Mouse (Mus musculus) ES-E14 (cell line): ENCODE measurements around the gene Prtg. TPM values are rescaled to one million over a fixed set of nuclear protein-coding genes. Genes with fewer than 3 reads are reported as not detected.

Experiments
- DNase-seq: peaks from one replicate; pipeline ENCODE4 v3.0.0-alpha.2; 2013; ENCODE audit warnings: low read depth, low spot score
- H3K27ac ChIP-seq: 2 replicates; pipeline ENCODE4 v1.5.1; 2012; ENCODE audit warnings: low read depth, mild to moderate bottlenecking, low read length, moderate library complexity, mixed read lengths; ENCODE audit not compliant: poor library complexity, insufficient read depth, severe bottlenecking
- H3K36me3 ChIP-seq: 2 replicates; pipeline ENCODE4 v1.6.1; 2012; ENCODE audit warnings: mild to moderate bottlenecking, low read length, moderate library complexity, mixed read lengths; ENCODE audit not compliant: control insufficient read depth, poor library complexity, insufficient read depth, severe bottlenecking
- H3K4me1 ChIP-seq, 2 experiments: fragments of 150-350 bp in 1 of 2; sonication (generic) in 1 of 2; 2 replicates each; pipeline ENCODE4 v1.6.1; 2012; ENCODE audit warnings: low read length in 2 of 2, mild to moderate bottlenecking in 1 of 2, mixed read lengths in 1 of 2; ENCODE audit not compliant: control insufficient read depth in 2 of 2, insufficient read depth in 2 of 2, poor library complexity in 1 of 2
- H3K4me3 ChIP-seq, 2 experiments: fragments of 150-350 bp in 1 of 2; sonication (generic) in 1 of 2; 2 replicates each; pipeline ENCODE4 v1.5.1; 2012; ENCODE audit warnings: low read length in 2 of 2, low read depth in 1 of 2, mild to moderate bottlenecking in 1 of 2, mixed read lengths in 1 of 2; ENCODE audit not compliant: insufficient read depth in 1 of 2, poor library complexity in 1 of 2, severe bottlenecking in 1 of 2
- H3K9ac ChIP-seq: 2 replicates; pipeline ENCODE4 v1.6.1; 2012; ENCODE audit warnings: low read depth, mild to moderate bottlenecking, low read length, mixed read lengths; ENCODE audit not compliant: poor library complexity, insufficient read depth, severe bottlenecking
- H3K9me3 ChIP-seq: fragments of 150-350 bp; sonication (generic); 2 replicates; pipeline ENCODE4 v1.6.1; 2012; ENCODE audit warnings: low read depth, mild to moderate bottlenecking, low read length; ENCODE audit not compliant: control insufficient read depth, insufficient read depth
- CHD2 ChIP-seq: IDR thresholded peaks from 2 replicates; pipeline ENCODE4 v1.6.1; 2014; ENCODE audit warnings: mild to moderate bottlenecking, low read depth, low read length, inconsistent platforms
- HCFC1 ChIP-seq: IDR thresholded peaks from 2 replicates; pipeline ENCODE4 v1.6.1; 2012; ENCODE audit warnings: low read length, inconsistent platforms, borderline replicate concordance; ENCODE audit not compliant: insufficient read depth
- MAFK ChIP-seq: IDR thresholded peaks from 2 replicates; pipeline ENCODE4 v1.6.1; 2014; ENCODE audit warnings: mild to moderate bottlenecking, low read depth, low read length, inconsistent platforms; ENCODE audit not compliant: insufficient read depth
- ZC3H11A ChIP-seq: IDR thresholded peaks from 2 replicates; pipeline ENCODE4 v1.6.1; 2012; ENCODE audit warnings: low read depth, mild to moderate bottlenecking, inconsistent platforms, low read length, borderline replicate concordance
- ZNF384 ChIP-seq: IDR thresholded peaks from 2 replicates; pipeline ENCODE4 v1.6.1; 2012; ENCODE audit warnings: low read depth, low read length, inconsistent platforms
- in situ Hi-C, 2 experiments: fragments of 600-800 bp; cut with MboI; formaldehyde crosslinking; loops; one replicate each; pipeline ENCODE4 v1.15.1; 2025; ENCODE audit warnings: low sequenced_read_pairs in 2 of 2, inconsistent platforms in 1 of 2; ENCODE audit not compliant: unreplicated experiment in 2 of 2
- total RNA-seq: library from RNA; depleted of rRNA; stranded (reverse); fragments of 300-350 nt; gene quantifications from 2 replicates; pipeline ENCODE4 v1.2.3, GENCODE M21; 2012

Gene Prtg
- total RNA-seq, 1 experiment = 28.8 TPM

DNA sequence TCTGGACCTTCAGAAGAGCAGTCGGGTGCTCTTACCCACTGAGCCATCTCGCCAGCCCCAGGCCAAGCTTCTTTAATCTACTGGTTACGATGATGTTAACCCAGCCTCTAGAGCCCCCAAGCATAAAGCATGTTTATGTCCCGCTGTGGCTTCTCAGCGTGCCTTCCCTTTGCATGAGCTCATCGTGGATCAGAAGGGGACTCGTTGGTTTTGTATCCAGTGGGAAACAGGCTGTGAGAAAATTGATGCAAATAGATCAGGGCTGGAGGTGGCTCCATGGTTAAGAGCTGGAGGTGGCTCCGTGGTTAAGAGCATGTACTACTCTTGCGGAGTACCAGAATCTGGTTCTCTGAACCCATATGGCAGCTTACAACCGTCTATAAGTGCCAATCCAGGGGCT is 54.6 kb downstream of the Prtg start:
- H3K4me3 ChIP-seq = no peak overlapping the region
- DNase-seq = no peak
- TF ChIP-seq ZC3H11A (no peak), ZNF384 (no peak), CHD2 (no peak), HCFC1 (no peak), MAFK (no peak)
- H3K9ac ChIP-seq = no peak overlapping the region
- no peaks in the 10 kb centered on the region for H3K9me3 ChIP-seq
- no peak overlapping the region for H3K27ac ChIP-seq
- no peaks in the 10 kb centered on the region for H3K36me3 ChIP-seq
- in situ Hi-C loops = no loop called here
- H3K4me1 ChIP-seq = no peaks in the 10 kb centered on the region; a peak in 1 of 4 replicates

DNA sequence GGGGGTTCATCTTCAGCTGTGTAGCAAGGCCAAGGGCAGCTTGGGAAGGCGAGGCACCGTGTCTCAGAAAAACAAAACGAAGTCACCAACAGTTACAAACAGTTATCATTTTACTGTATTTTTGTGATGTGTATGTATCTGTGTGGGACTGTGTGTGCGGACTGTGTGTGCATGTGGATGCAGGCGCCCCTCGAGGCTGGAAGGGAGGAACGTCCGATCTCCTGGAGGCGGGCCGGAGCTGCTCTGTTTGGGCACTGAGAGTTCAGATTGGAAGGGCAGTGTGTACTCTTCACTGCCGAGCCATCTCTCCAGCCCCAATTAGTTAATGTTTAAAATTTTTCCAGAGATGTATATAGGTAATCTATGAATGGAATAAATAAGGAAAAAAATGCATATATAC is 55.5 kb downstream of the Prtg start:
- H3K4me1 ChIP-seq = no peaks in the 10 kb centered on the region; a peak in 1 of 4 replicates
- no peak for DNase-seq
- TF ChIP-seq ZC3H11A = no peak
- TF ChIP-seq HCFC1 = no peak
- no peak for TF ChIP-seq CHD2
- TF ChIP-seq MAFK = no peak
- TF ChIP-seq ZNF384 = no peak
- H3K9ac ChIP-seq = no peak overlapping the region
- H3K36me3 ChIP-seq = no peaks in the 10 kb centered on the region
- no peak overlapping the region for H3K27ac ChIP-seq
- H3K4me3 ChIP-seq = no peak overlapping the region
- in situ Hi-C loops = no loop called here
- no peaks in the 10 kb centered on the region for H3K9me3 ChIP-seq

DNA sequence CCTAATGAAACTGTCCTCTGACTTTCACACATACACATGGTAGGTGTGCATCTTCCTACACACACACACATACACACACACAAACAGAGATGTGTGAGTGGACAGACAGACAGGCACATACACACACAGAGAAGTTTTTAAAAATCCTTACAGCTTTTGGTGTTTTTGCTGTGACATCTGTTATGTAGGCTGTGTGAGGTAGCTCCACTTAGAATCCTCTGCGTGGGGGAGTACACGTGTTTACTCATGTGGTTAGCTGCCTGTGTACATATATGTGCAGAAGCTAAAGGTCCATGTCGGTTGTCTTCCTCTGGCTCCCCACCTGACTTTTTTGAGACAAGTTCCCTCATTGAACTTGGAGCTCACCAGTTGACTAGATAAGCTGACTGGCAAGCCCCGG is 56.3 kb downstream of the Prtg start:
- no peaks in the 10 kb centered on the region; a peak in 1 of 4 replicates for H3K4me1 ChIP-seq
- TF ChIP-seq MAFK = no peak
- no peak for TF ChIP-seq ZC3H11A
- no peak for TF ChIP-seq HCFC1
- no peak for TF ChIP-seq ZNF384
- TF ChIP-seq CHD2 = no peak
- no peaks in the 10 kb centered on the region for H3K36me3 ChIP-seq
- no peak overlapping the region for H3K9ac ChIP-seq
- H3K4me3 ChIP-seq = no peak overlapping the region
- H3K27ac ChIP-seq = no peak overlapping the region
- no peaks in the 10 kb centered on the region for H3K9me3 ChIP-seq
- DNase-seq = no peak
- in situ Hi-C loops = no loop called here

DNA sequence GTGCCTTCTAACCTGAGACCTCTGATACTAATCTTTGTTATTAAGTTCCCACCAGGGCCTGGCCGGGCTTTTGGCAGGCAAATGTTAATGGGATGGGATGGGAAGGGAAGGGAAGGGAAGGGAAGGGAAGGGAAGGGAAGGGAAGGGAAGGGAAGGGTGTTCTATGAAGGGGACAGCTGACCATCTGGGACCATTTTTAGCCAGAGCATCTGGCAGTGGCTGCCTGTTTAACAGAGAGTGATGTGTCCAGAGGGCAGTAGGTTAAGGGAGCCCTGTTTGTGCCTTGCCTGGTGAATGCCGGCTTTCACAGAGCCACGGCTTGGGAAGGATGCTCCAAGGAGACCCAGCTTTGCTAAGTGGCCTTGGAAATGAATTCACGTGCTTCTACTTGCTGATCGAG is 57.1 kb downstream of the Prtg start:
- DNase-seq = no peak
- Histone ChIP-seq H3K27ac (no peak overlapping the region), H3K4me1 (no peaks in the 10 kb centered on the region; a peak in 1 of 4 replicates), H3K9me3 (no peaks in the 10 kb centered on the region), H3K36me3 (no peaks in the 10 kb centered on the region), H3K9ac (no peak overlapping the region), H3K4me3 (no peak overlapping the region)
- in situ Hi-C loops = no loop called here
- TF ChIP-seq HCFC1 (no peak), ZNF384 (no peak), MAFK (no peak)

DNA sequence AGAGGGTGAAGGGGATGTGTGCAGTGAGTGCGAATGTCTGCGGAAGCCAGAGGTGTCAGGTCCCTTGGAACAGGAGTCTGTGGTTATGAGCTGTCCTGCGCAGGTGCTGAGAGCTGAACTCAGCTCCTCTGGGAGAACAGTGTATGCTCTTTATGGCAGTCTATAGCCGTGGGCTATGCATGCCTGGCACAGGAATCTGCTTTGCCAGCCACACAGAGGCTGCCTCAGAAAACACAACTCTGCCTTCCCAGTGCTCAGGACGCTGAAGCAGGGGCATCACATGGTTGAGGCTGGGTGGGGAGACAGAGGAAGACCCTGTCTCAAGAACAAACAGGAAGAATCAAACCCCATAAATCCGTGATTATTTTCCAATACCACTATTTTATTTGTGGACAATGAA is 60.8 kb downstream of the Prtg start:
- no peak overlapping the region for H3K27ac ChIP-seq
- H3K4me1 ChIP-seq = peaks cover 3 to 5% of the 10 kb centered on the region in 2 experiments; a peak in 3 of 4 replicates
- no peak for DNase-seq
- no peaks in the 10 kb centered on the region for H3K36me3 ChIP-seq
- no peaks in the 10 kb centered on the region for H3K9me3 ChIP-seq
- H3K4me3 ChIP-seq = no peak overlapping the region
- in situ Hi-C loops = no loop called here
- H3K9ac ChIP-seq = no peak overlapping the region
- TF ChIP-seq ZNF384 (no peak), HCFC1 (no peak), CHD2 (no peak), ZC3H11A (no peak), MAFK (no peak)
